Mouse (Mus musculus) olfactory bulb, adult 2 months (tissue): ENCODE measurements around the gene Mfsd12.

Experiments used
- CTCF ChIP-seq: fragments of 200-500 bp; IDR thresholded peaks from 2 replicates; pipeline ENCODE4 v1.5.1; 2012; ENCODE audit warnings: low read depth, mild to moderate bottlenecking, low read length, moderate library complexity; ENCODE audit not compliant: insufficient read depth
- POLR2A ChIP-seq: fragments of 200-500 bp; IDR thresholded peaks from 2 replicates; pipeline ENCODE4 v1.6.1; 2012; ENCODE audit warnings: mild to moderate bottlenecking, low read depth, low read length, moderate library complexity; ENCODE audit not compliant: insufficient read depth

GRCm38 (mm10) chr10:81379183-81379553, 21.9 kb downstream of the Mfsd12 start:
- no peak for TF ChIP-seq CTCF
- TF ChIP-seq POLR2A = no peak
